Mouse (Mus musculus) liver, embryonic 14.5 days (tissue): ENCODE data around the gene Timp2.

Source experiments
- CTCF ChIP-seq: IDR thresholded peaks from 2 replicates; pipeline ENCODE4 v1.5.1; 2016; ENCODE audit warnings: antibody characterized with exemption, low read depth, control low read depth
- EP300 ChIP-seq: IDR thresholded peaks from 2 replicates; pipeline ENCODE4 v1.6.1; 2016; ENCODE audit warnings: antibody characterized with exemption, low read depth

DNA sequence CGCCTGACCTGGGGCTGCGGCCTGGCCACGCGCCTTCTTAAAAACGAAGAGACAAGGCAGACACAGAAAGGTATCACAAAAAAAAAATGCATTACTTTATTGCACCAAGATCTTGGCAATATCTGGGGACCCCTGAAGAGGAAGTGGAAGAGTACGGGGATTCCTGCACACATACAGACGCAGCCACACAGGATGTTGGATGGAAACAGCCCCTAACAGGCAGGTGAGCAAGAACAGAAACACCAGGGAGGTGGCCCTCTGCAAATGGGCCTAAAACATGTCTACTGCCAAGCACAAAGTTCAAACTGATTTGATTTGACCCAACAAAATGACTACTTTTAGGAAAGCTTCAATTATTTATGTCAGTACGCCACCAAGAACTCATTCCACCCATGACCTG lies 96.0 kb downstream of the Timp2 start:
- no peak for TF ChIP-seq CTCF
- TF ChIP-seq EP300 = no peak
